Mouse (Mus musculus): Measurements from ENCODE around the gene Exosc10. TPM values are rescaled to one million over a fixed set of nuclear protein-coding genes. Genes with fewer than 3 reads are reported as not detected.

Gene Exosc10
- polyA plus RNA-seq, 2 experiments: 70.2 to 92.8 TPM

DNA sequence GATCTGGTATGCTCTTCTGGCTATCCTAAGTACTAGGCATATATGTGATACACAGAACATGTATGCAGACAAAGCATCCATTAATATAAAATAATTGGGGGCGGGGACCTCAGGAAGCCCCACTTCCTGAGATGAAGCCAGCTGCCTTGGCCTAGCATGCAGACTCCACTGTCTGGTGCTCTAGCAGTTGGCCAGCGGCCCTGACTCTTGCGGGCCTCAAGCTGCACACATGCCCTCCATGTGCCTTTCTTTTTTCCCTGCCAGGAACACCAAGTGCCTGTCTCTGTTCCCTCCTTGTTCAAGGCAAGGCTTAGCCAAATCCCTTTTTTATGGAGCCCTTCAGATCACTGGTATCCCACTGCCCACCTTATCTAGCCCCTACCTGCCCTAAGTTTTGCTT is 22.4 kb upstream of the Exosc10 start:
- Histone ChIP-seq H3K4me3 (replicated peaks; ENCODE audit: low read length) (no peak overlapping the region), H3K4me2 (replicated peaks; ENCODE audit: low read depth, low read length, severe bottlenecking) (no peak overlapping the region), H3K36me3 (ENCODE audit: control insufficient read depth, insufficient read depth, low read length) (peaks cover 96% of the 10 kb centered on the region), H3K27me3 (ENCODE audit: control insufficient read depth, insufficient read depth, low read length) (no peaks in the 10 kb centered on the region), H3K9ac (ENCODE audit: low read depth, low read length, severe bottlenecking) (no peak overlapping the region), H3K4me1 (ENCODE audit: control insufficient read depth, insufficient read depth, low read length) (no peaks in the 10 kb centered on the region), H3K27ac (replicated peaks; ENCODE audit: low read depth, low read length) (no peak overlapping the region), H3K9me3 (ENCODE audit: control insufficient read depth, low read length) (no peaks in the 10 kb centered on the region)
- 80% methylated on average over 3 of the region's 3 CpGs for WGBS
- peak; percentile 10 for DNase-seq (ENCODE audit: low spot score)
- no peak for ATAC-seq (ENCODE audit: low FRiP score, low read depth)
- TF ChIP-seq POLR2A (IDR thresholded peaks at IDR 0.05; ENCODE audit: borderline replicate concordance, extremely low read depth, insufficient read depth, insufficient read length): no peak

DNA sequence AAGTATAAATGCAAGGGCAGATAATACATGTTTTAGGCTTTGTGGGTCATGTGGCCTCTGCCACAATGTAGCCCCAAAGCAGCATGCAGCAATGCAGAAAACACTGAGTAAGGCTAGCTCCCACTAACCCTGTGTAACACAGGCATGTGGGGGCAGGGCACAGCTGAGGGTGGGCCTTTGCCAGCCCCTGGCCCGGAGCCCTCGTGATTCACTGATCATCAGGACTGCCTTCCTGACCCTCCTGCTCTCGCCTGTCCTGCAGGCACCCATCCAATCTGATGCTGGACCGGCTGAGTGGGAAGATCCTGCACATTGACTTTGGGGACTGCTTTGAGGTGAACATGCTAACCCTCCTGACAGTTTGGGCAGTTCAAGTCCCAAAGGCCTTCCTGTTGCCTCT is 9.1 kb upstream of the Exosc10 start:
- TF ChIP-seq POLR2A (IDR thresholded peaks at IDR 0.05; ENCODE audit: borderline replicate concordance, extremely low read depth, insufficient read depth, insufficient read length): no peak
- ATAC-seq (ENCODE audit: low FRiP score, low read depth) (no peak), DNase-seq (ENCODE audit: low spot score) (no peak)
- H3K9ac ChIP-seq (ENCODE audit: low read depth, low read length, severe bottlenecking): no peak overlapping the region
- H3K9me3 ChIP-seq (ENCODE audit: control insufficient read depth, low read length): no peaks in the 10 kb centered on the region
- WGBS: 94% methylated on average over 4 of the region's 4 CpGs
- H3K36me3 ChIP-seq (ENCODE audit: control insufficient read depth, insufficient read depth, low read length): peaks cover 93% of the 10 kb centered on the region
- no peak overlapping the region for H3K4me2 ChIP-seq (replicated peaks; ENCODE audit: low read depth, low read length, severe bottlenecking)
- no peak overlapping the region for H3K27ac ChIP-seq (replicated peaks; ENCODE audit: low read depth, low read length)
- H3K4me3 ChIP-seq (replicated peaks; ENCODE audit: low read length): no peak overlapping the region
- no peaks in the 10 kb centered on the region for H3K4me1 ChIP-seq (ENCODE audit: control insufficient read depth, insufficient read depth, low read length)
- H3K27me3 ChIP-seq (ENCODE audit: control insufficient read depth, insufficient read depth, low read length): no peaks in the 10 kb centered on the region

DNA sequence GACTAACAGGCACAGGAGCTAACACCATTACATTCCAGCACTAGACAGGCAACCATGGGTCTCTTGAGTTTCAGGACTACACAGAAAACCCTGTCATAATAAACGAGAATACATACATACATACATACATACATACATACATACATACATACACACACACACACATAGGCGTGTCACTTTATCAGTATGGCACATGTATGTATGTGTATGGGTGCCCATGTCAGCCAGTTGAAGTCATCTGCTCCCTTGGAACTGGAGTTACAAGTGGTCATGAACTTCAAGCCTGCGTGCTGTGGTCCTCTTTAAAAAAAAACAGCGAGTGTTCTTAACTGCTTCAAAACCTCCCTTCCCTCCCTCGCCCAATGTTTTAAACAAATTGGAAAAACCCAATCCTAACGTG is 463 bp upstream of the Exosc10 start:
- Histone ChIP-seq H3K4me3 (replicated peaks; ENCODE audit: low read length) (peak overlapping the region; percentile 70), H3K27ac (replicated peaks; ENCODE audit: low read depth, low read length) (peak overlapping the region; percentile 94), H3K27me3 (ENCODE audit: control insufficient read depth, insufficient read depth, low read length) (no peaks in the 10 kb centered on the region), H3K4me2 (replicated peaks; ENCODE audit: low read depth, low read length, severe bottlenecking) (peak overlapping the region; percentile 70), H3K9ac (ENCODE audit: low read depth, low read length, severe bottlenecking) (peak overlapping the region; percentile 89), H3K4me1 (ENCODE audit: control insufficient read depth, insufficient read depth, low read length) (no peaks in the 10 kb centered on the region), H3K9me3 (ENCODE audit: control insufficient read depth, low read length) (no peaks in the 10 kb centered on the region), H3K36me3 (ENCODE audit: control insufficient read depth, insufficient read depth, low read length) (peaks cover 70% of the 10 kb centered on the region)
- 31% methylated on average over 6 of the region's 6 CpGs for WGBS
- 0 out of 2 replicates have a peak, but pooled peaks have one; percentile 5 for ATAC-seq (ENCODE audit: low FRiP score, low read depth)
- no peak for DNase-seq (ENCODE audit: low spot score)
- TF ChIP-seq POLR2A (IDR thresholded peaks at IDR 0.05; ENCODE audit: borderline replicate concordance, extremely low read depth, insufficient read depth, insufficient read length): no peak

GRCm38 (mm10) chr4:148562676-148563075 is 4.4 kb downstream of the Exosc10 start:
- no peak for ATAC-seq (ENCODE audit: low FRiP score, low read depth)
- H3K27me3 ChIP-seq (ENCODE audit: control insufficient read depth, insufficient read depth, low read length): no peaks in the 10 kb centered on the region
- no peaks in the 10 kb centered on the region for H3K9me3 ChIP-seq (ENCODE audit: control insufficient read depth, low read length)
- TF ChIP-seq POLR2A (IDR thresholded peaks at IDR 0.05; ENCODE audit: borderline replicate concordance, extremely low read depth, insufficient read depth, insufficient read length): no peak
- no peak overlapping the region for H3K9ac ChIP-seq (ENCODE audit: low read depth, low read length, severe bottlenecking)
- WGBS: 96% methylated on average over 17 of the region's 17 CpGs
- peaks cover 75% of the 10 kb centered on the region for H3K36me3 ChIP-seq (ENCODE audit: control insufficient read depth, insufficient read depth, low read length)
- no peak overlapping the region for H3K27ac ChIP-seq (replicated peaks; ENCODE audit: low read depth, low read length)
- no peaks in the 10 kb centered on the region for H3K4me1 ChIP-seq (ENCODE audit: control insufficient read depth, insufficient read depth, low read length)
- no peak for DNase-seq (ENCODE audit: low spot score)
- H3K4me2 ChIP-seq (replicated peaks; ENCODE audit: low read depth, low read length, severe bottlenecking): no peak overlapping the region
- H3K4me3 ChIP-seq (replicated peaks; ENCODE audit: low read length): no peak overlapping the region

DNA sequence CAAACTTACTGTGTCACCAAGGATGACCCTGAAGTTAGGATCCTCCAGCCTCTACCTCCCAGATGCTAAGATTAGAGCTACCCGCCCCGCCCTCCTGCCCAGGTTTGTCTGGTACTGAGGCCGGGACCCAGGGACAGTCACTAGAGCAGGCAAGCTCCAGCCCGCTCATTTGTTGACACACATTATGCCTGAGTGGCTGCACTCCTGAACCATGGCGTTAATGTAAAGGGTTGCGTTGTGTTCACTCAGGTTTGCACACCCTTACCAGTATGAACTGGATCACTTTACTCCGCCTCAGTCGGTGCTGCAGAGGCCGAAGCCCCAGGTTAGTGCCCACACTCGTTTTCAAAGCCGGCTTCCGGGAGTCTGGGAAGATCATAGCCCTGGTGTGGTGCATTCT is 5.4 kb downstream of the Exosc10 start:
- Histone ChIP-seq H3K27me3 (ENCODE audit: control insufficient read depth, insufficient read depth, low read length) (no peaks in the 10 kb centered on the region), H3K36me3 (ENCODE audit: control insufficient read depth, insufficient read depth, low read length) (peaks cover 85% of the 10 kb centered on the region), H3K4me3 (replicated peaks; ENCODE audit: low read length) (no peak overlapping the region), H3K9ac (ENCODE audit: low read depth, low read length, severe bottlenecking) (no peak overlapping the region), H3K9me3 (ENCODE audit: control insufficient read depth, low read length) (no peaks in the 10 kb centered on the region), H3K4me1 (ENCODE audit: control insufficient read depth, insufficient read depth, low read length) (no peaks in the 10 kb centered on the region), H3K27ac (replicated peaks; ENCODE audit: low read depth, low read length) (no peak overlapping the region), H3K4me2 (replicated peaks; ENCODE audit: low read depth, low read length, severe bottlenecking) (no peak overlapping the region)
- DNase-seq (ENCODE audit: low spot score) (no peak), ATAC-seq (ENCODE audit: low FRiP score, low read depth) (no peak)
- WGBS: 94% methylated on average over 12 of the region's 12 CpGs
- no peak for TF ChIP-seq POLR2A (IDR thresholded peaks at IDR 0.05; ENCODE audit: borderline replicate concordance, extremely low read depth, insufficient read depth, insufficient read length)

- Histone ChIP-seq H3K27ac (replicated peaks; ENCODE audit: low read depth, low read length) (no peak overlapping the region), H3K27me3 (ENCODE audit: control insufficient read depth, insufficient read depth, low read length) (no peaks in the 10 kb centered on the region), H3K4me1 (ENCODE audit: control insufficient read depth, insufficient read depth, low read length) (no peaks in the 10 kb centered on the region), H3K4me3 (replicated peaks; ENCODE audit: low read length) (no peak overlapping the region), H3K36me3 (ENCODE audit: control insufficient read depth, insufficient read depth, low read length) (peaks cover 97% of the 10 kb centered on the region), H3K9ac (ENCODE audit: low read depth, low read length, severe bottlenecking) (no peak overlapping the region), H3K4me2 (replicated peaks; ENCODE audit: low read depth, low read length, severe bottlenecking) (no peak overlapping the region), H3K9me3 (ENCODE audit: control insufficient read depth, low read length) (no peaks in the 10 kb centered on the region)
- no peak for TF ChIP-seq POLR2A (IDR thresholded peaks at IDR 0.05; ENCODE audit: borderline replicate concordance, extremely low read depth, insufficient read depth, insufficient read length)
- 92% methylated on average over 10 of the region's 10 CpGs for WGBS
- ATAC-seq (ENCODE audit: low FRiP score, low read depth) (no peak), DNase-seq (ENCODE audit: low spot score) (no peak)
These were observed 11.9 kb downstream of the Exosc10 start for GRCm38 (mm10) chr4:148570138-148570537.
